Mouse (Mus musculus) spleen, adult 12 weeks (tissue): ENCODE data around the gene Pnpla5.
A peak's percentile ranks its signal among the peaks of the same experiment; 100 is the strongest.
"Not testable (repeated sequence)": the region's sequence is repeated elsewhere in the genome, so short reads cannot be mapped to it uniquely, and the experiment has no call there.

Experiments
- DNase-seq: peaks from one replicate; pipeline ENCODE4 v3.0.0; 2022; ENCODE audit warnings: low spot score

Pnpla5 gene

GRCm38 (mm10) chr15:84116466-84116865 is 6.5 kb downstream of the Pnpla5 start:
- no peak for DNase-seq

- no peak for DNase-seq
Measured at GRCm38 (mm10) chr15:84115727-84116126, 7.2 kb downstream of the Pnpla5 start.

GRCm38 (mm10) chr15:84113873-84114272 is 9.1 kb downstream of the Pnpla5 start:
- no peak for DNase-seq

GRCm38 (mm10) chr15:84108899-84109298 is 14.1 kb downstream of the Pnpla5 start:
- no peak for DNase-seq

- no peak for DNase-seq
Measured at GRCm38 (mm10) chr15:84105924-84106500, 17.0 kb downstream of the Pnpla5 start.

GRCm38 (mm10) chr15:84105105-84105923 is 17.7 kb downstream of the Pnpla5 start, which contains the start of gene Sult4a1:
Gene Sult4a1, minus strand, starts transcription at chr15:84105754.
- DNase-seq = no peak

GRCm38 (mm10) chr15:84104626-84105025 is 18.3 kb downstream of the Pnpla5 start:
- no peak for DNase-seq

GRCm38 (mm10) chr15:84097536-84097935 is 25.4 kb downstream of the Pnpla5 start:
- DNase-seq = not testable (repeated sequence)

GRCm38 (mm10) chr15:84096051-84096450 is 26.9 kb downstream of the Pnpla5 start:
- DNase-seq = no peak

GRCm38 (mm10) chr15:84094921-84095320 is 28.1 kb downstream of the Pnpla5 start:
- DNase-seq = no peak

- DNase-seq = no peak
Measured at GRCm38 (mm10) chr15:84086775-84087174, 36.2 kb downstream of the Pnpla5 start.

GRCm38 (mm10) chr15:84086364-84086763 is 36.6 kb downstream of the Pnpla5 start:
- no peak for DNase-seq

GRCm38 (mm10) chr15:84080069-84080468 is 42.9 kb downstream of the Pnpla5 start:
- DNase-seq = no peak

- DNase-seq = no peak
Measured at GRCm38 (mm10) chr15:84079519-84079918, 43.5 kb downstream of the Pnpla5 start.

- DNase-seq = no peak
Measured at GRCm38 (mm10) chr15:84078667-84079066, 44.3 kb downstream of the Pnpla5 start.

- DNase-seq = no peak
Measured at GRCm38 (mm10) chr15:84077151-84077550, 45.8 kb downstream of the Pnpla5 start.

- DNase-seq = no peak
Measured at GRCm38 (mm10) chr15:84074705-84075185, 48.2 kb downstream of the Pnpla5 start.

- peak; percentile 28 for DNase-seq
Measured at GRCm38 (mm10) chr15:84073911-84074704, 48.9 kb downstream of the Pnpla5 start.

GRCm38 (mm10) chr15:84073058-84073457 is 49.9 kb downstream of the Pnpla5 start:
- DNase-seq = no peak

- DNase-seq = no peak
Measured at GRCm38 (mm10) chr15:84072226-84072625, 50.7 kb downstream of the Pnpla5 start.

GRCm38 (mm10) chr15:84070116-84070676 is 52.8 kb downstream of the Pnpla5 start:
- no peak for DNase-seq

GRCm38 (mm10) chr15:84069455-84070050 is 53.4 kb downstream of the Pnpla5 start:
- no peak for DNase-seq
